Mouse (Mus musculus) myocyte (in vitro differentiated cells): ENCODE measurements around the gene Lamb1.

Source experiments
- MYOD1 ChIP-seq, 3 experiments: IDR thresholded peaks; one replicate each; pipeline ENCODE4 v1.6.1; 2011; ENCODE audit warnings: control low read depth in 2 of 3, low read depth in 2 of 3, mild to moderate bottlenecking in 2 of 3, moderate library complexity in 1 of 3; ENCODE audit not compliant: insufficient read length in 2 of 3, control insufficient read depth in 1 of 3
- POLR2A ChIP-seq: IDR thresholded peaks from one replicate; pipeline ENCODE4 v1.6.1; 2011; ENCODE audit warnings: low read depth, mild to moderate bottlenecking, control low read depth, moderate library complexity; ENCODE audit not compliant: insufficient read length
- POLR2AphosphoS2 ChIP-seq: IDR thresholded peaks from one replicate; pipeline ENCODE4 v1.6.1; 2011; ENCODE audit warnings: low read depth, control low read depth; ENCODE audit not compliant: insufficient read length

DNA sequence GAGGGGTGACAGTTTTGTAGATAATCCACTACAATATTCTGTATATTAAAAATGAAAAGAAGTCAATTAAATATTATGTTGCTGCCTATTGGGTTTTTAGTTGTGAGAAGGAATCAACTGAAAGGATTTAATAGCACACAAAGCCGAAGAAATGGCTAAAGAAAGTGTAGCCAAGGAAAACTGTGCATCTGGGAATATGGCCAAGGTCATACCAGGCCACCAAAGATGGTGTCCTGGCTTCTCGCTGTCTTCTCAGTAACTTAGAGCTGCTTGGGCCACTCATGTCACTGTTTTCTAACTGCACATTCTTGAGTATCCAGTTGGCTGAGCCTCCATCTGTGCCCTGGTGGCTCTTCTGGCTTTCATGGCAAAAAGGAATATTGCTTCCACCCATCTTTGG is 21.0 kb upstream of the Lamb1 start:
- TF ChIP-seq POLR2AphosphoS2 = no peak
- TF ChIP-seq POLR2A = no peak
- no peak for TF ChIP-seq MYOD1 (IDR thresholded peaks at IDR 0.05; ENCODE audit: control insufficient read depth in 1 of 3, insufficient read length in 2 of 3, low read depth in 2 of 3)
